Mouse (Mus musculus) midbrain, postnatal 0 days (tissue): ENCODE measurements at regions not wholly inside any gene's neighbourhood (a gene's known extent, or its start where the extent isn't known, plus 50 kb on each side); places are given as distances from the start of the nearest gene placed in this dataset.

ENCODE experiments used
- ATAC-seq: fragments of 200-750 bp; cut with Nextera tagmentation; 2 replicates; pipeline ENCODE4 v1.8.0; 2017; ENCODE audit warnings: moderate number of reproducible peaks, mild to moderate bottlenecking, moderate TSS enrichment, moderate library complexity; ENCODE audit not compliant: low FRiP score
- DNase-seq: peaks from one replicate; pipeline ENCODE4 v3.0.0-alpha.2; 2015; ENCODE audit warnings: low spot score
- H3K27ac ChIP-seq: fragments of 300-500 bp; sonication (generic); 2 replicates; pipeline ENCODE4 v1.5.1; 2014; ENCODE audit warnings: low read depth, mild to moderate bottlenecking, low read length, mixed read lengths
- H3K27me3 ChIP-seq: fragments of 300-500 bp; sonication (generic); 2 replicates; pipeline ENCODE4 v1.6.1; 2014; ENCODE audit warnings: low read length, control low read depth, mixed read lengths; ENCODE audit not compliant: insufficient read depth
- H3K36me3 ChIP-seq: fragments of 300-500 bp; sonication (generic); 2 replicates; pipeline ENCODE4 v1.6.1; 2014; ENCODE audit warnings: low read length, control low read depth, mixed read lengths; ENCODE audit not compliant: insufficient read depth
- H3K4me1 ChIP-seq: fragments of 300-500 bp; sonication (generic); 2 replicates; pipeline ENCODE4 v1.6.1; 2014; ENCODE audit warnings: mild to moderate bottlenecking, control low read depth, antibody characterized with exemption, low read length, mixed read lengths; ENCODE audit not compliant: insufficient read depth
- H3K4me2 ChIP-seq: fragments of 300-500 bp; sonication (generic); 2 replicates; pipeline ENCODE4 v1.6.1; 2014; ENCODE audit warnings: low read depth, mild to moderate bottlenecking, low read length, mixed read lengths; ENCODE audit not compliant: poor library complexity, severe bottlenecking
- H3K4me3 ChIP-seq: fragments of 300-500 bp; sonication (generic); 2 replicates; pipeline ENCODE4 v1.5.1; 2014; ENCODE audit warnings: low read depth, mild to moderate bottlenecking, low read length, moderate library complexity
- H3K9ac ChIP-seq: fragments of 300-500 bp; sonication (generic); replicated peaks from 2 replicates; pipeline ENCODE4 v1.6.1; 2014; ENCODE audit warnings: mild to moderate bottlenecking, low read length, moderate library complexity, mixed read lengths; ENCODE audit not compliant: poor library complexity, severe bottlenecking
- H3K9me3 ChIP-seq: fragments of 300-500 bp; sonication (generic); 2 replicates; pipeline ENCODE4 v1.6.1; 2016; ENCODE audit warnings: low read length, control low read depth
- CTCF ChIP-seq: IDR thresholded peaks from 2 replicates; pipeline ENCODE4 v1.5.1; 2016; ENCODE audit warnings: antibody characterized with exemption, mild to moderate bottlenecking
- WGBS: fragments of 180-500 bp; shearing (Covaris S2); extraction: QIAGEN DNeasy Blood & Tissue Kit; methylation state at CpG from one replicate; pipeline ENCODE4 v1.1.7; 2014; 5-methylcytosine and 5-hydroxymethylcytosine counted together

- 92% methylated on average over 2 of the region's 2 CpGs for WGBS
- Histone ChIP-seq H3K27me3 (no peaks in the 10 kb centered on the region), H3K4me3 (no peak overlapping the region), H3K36me3 (no peaks in the 10 kb centered on the region), H3K9ac (no peak overlapping the region), H3K9me3 (no peaks in the 10 kb centered on the region), H3K27ac (no peak overlapping the region), H3K4me1 (no peaks in the 10 kb centered on the region), H3K4me2 (no peak overlapping the region)
- no peak for ATAC-seq
- no peak for TF ChIP-seq CTCF
- no peak for DNase-seq
Observed at GRCm38 (mm10) chr4:78970751-78971150, 759.0 kb upstream of the Ptprd start.

GRCm38 (mm10) chr4:78943561-78943960 is 731.8 kb upstream of the Ptprd start:
- DNase-seq (peak; percentile 17), ATAC-seq (peak; percentile 27; the same call in 1 of the 2 replicates)
- Histone ChIP-seq H3K27ac (no peak overlapping the region), H3K4me2 (no peak overlapping the region), H3K9ac (no peak overlapping the region), H3K9me3 (no peaks in the 10 kb centered on the region), H3K27me3 (no peaks in the 10 kb centered on the region), H3K4me3 (no peak overlapping the region), H3K4me1 (no peaks in the 10 kb centered on the region), H3K36me3 (no peaks in the 10 kb centered on the region)
- no peak for TF ChIP-seq CTCF
- 68% methylated on average over 1 of the region's 1 CpGs for WGBS

- ATAC-seq (no peak), DNase-seq (peak; percentile 47)
- Histone ChIP-seq H3K4me3 (no peak overlapping the region), H3K4me2 (no peak overlapping the region), H3K27me3 (no peaks in the 10 kb centered on the region), H3K9me3 (no peaks in the 10 kb centered on the region), H3K9ac (no peak overlapping the region), H3K27ac (no peak overlapping the region), H3K36me3 (no peaks in the 10 kb centered on the region), H3K4me1 (no peaks in the 10 kb centered on the region)
- TF ChIP-seq CTCF: no peak
- WGBS: 31% methylated on average over 1 of the region's 1 CpGs
Observed at GRCm38 (mm10) chr4:78927144-78927543, 715.4 kb upstream of the Ptprd start.

GRCm38 (mm10) chr4:78924086-78924485 is 712.3 kb upstream of the Ptprd start:
- Histone ChIP-seq H3K4me2 (no peak overlapping the region), H3K36me3 (no peaks in the 10 kb centered on the region), H3K27ac (no peak overlapping the region), H3K9me3 (no peaks in the 10 kb centered on the region), H3K4me3 (no peak overlapping the region), H3K27me3 (no peaks in the 10 kb centered on the region), H3K9ac (no peak overlapping the region), H3K4me1 (no peaks in the 10 kb centered on the region)
- TF ChIP-seq CTCF: no peak
- no peak for ATAC-seq
- peak; percentile 5 for DNase-seq
